Mouse (Mus musculus): ENCODE results near the gene Cd38. TPM values are rescaled to one million over a fixed set of nuclear protein-coding genes. Genes with fewer than 3 reads are reported as not detected.

The Cd38 gene
- polyA plus RNA-seq (2017; shearing (Covaris generic)) = 10 to 100 TPM; 46.2 to 79.7 (median 73.6) TPM

- ATAC-seq = no peak
These were observed at the start of gene Cd38 for GRCm38 (mm10) chr5:43868253-43868652. Gene Cd38, plus strand, starts transcription at chr5:43868553.

GRCm38 (mm10) chr5:43818695-43819094 is 49.7 kb upstream of the Cd38 start, which contains the start of gene Bst1:
Gene Bst1, plus strand, starts transcription at chr5:43818885.
- ATAC-seq = no peak

DNA sequence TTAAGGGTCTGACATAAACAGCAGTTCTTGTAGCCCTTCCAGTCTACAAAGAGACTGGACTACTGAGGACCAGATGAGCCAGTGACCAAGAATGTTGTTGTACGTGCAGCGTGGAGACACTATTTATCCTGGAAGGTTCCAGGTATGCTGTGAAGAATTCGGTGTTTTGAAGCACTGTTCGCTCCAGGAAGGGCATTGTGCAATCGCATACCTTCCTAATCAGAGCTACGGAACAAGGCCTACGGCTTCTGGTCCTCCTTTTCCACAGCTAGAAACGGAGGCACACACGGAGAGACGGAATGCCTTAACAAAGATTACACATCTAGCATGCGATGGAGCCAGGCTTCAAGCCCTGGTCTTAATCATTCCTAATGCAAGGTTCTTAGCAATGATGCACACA is 47.6 kb upstream of the Cd38 start:
- no peak for ATAC-seq

DNA sequence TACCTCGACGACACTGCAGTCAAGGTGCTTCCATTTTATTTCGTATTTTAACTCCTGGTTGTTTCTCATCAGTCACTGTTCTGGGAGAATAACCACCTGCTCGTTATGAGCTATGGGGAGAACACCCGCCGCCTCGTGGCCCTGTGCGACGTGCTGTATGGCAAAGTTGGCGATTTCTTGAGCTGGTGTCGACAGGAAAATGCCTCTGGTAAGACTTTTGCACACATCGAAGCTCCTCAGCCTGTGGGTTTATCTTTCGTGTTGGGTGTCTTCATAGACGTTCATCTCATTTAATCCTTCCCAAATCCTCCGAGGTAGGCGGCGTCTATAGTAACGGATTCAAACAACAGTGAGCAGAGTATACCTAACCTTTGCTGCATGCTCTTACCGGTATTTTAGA is 46.8 kb upstream of the Cd38 start, which contains the start of gene Fbxl5:
Gene Fbxl5, minus strand, starts transcription at position 101 of the 400 bp plus-strand sequence.
- ATAC-seq = no peak

DNA sequence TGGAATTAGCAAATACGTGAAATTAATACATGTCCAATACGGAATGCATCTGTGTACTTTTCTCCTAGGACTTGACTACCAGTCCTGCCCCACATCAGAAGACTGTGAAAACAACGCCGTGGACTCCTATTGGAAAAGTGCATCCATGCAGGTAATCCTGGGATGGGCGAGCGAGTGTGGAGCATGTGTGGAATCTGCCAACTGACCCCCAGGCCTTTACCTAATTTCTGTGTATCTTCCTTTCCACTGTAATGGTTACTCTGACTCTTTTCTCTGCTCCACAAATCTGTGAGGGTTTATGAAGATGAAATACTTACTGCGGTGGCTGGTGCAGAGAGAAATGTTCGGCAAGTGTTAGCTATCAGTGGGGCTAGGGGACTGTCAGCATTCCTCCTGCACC is 46.2 kb upstream of the Cd38 start:
- no peak for ATAC-seq

- no peak for ATAC-seq
These were observed 45.5 kb upstream of the Cd38 start for GRCm38 (mm10) chr5:43822824-43823223.

DNA sequence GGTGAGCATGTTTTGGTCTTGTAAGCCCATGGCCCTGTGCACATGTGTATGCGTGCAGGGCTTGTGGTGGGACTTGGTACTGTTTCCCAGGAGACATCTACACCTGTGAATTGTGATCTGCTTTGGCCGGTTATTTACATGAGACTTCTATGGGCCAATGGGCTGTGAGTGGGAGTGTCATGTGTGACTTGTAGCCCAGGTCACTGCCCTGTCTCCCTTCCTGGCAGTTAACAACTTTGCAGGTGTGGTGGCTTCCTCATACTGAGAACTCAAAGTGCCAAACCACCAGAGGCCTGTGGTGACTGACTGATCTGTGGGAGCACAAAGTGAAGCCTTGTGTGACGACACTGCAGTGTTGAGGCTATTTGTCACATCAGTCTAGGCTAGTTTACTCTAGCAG is 43.8 kb upstream of the Cd38 start:
- ATAC-seq = no peak

- no peak for ATAC-seq
These were observed 41.5 kb upstream of the Cd38 start for GRCm38 (mm10) chr5:43826883-43827282.

DNA sequence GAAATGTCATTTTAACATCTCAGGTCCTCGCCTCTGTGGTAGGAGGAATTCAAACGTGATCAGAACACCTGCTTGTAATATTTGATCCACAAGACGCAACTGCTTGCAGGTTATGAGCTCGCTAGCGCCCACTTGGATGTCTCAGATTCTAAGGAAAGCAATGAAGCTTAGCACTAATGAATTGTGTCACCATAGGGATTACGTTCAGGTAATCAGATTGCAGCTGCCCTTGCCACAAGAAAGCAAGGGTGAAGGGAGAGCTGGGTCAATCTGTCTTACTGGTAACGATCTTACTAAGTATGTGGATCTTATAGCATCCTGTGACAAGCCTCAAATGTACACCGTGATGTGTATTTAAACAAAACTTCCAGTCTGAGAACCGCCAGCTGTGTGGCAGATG is 41.0 kb upstream of the Cd38 start:
- no peak for ATAC-seq

DNA sequence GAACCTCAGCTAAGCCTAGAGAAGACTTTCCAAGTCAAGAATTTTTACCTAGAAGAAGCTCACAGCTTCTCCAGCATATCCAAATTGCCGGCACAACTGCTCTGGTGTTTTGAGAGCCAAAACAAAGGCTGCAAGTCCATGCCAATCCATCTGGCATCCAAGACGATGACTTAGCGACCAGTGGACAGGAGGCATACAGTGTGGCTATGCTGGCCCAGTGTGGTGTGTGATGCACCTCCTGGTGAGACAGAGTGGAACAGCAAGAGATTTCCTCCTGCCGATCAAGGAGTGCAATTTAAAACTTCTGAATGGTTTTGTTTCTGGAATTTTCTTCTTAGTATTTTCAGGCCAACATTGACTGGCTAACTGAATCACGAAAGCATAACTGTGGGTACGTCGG is 31.8 kb upstream of the Cd38 start:
- no peak for ATAC-seq

DNA sequence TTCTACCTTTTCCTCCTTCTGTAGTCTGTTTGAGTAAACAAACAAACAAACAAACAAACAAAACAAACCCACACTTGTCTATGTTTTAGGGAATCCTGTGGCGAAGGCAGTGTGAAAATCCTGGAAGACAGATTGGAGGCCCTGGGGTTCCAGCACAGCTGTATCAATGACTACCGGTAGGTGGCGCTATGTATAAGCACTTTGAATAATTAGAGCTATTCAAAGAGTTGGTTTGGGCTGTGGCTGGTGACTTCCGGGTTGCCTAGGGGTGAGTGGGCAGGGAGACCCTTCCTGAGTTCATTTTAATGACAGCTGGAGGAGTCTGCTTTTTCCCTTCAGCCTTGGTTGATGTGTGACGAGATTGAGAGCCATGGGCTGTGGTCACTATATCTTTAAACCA is 31.0 kb upstream of the Cd38 start:
- peak; percentile 39 for ATAC-seq

- peak; percentile 85 for ATAC-seq
These were observed 27.0 kb upstream of the Cd38 start for GRCm38 (mm10) chr5:43841144-43842010.

DNA sequence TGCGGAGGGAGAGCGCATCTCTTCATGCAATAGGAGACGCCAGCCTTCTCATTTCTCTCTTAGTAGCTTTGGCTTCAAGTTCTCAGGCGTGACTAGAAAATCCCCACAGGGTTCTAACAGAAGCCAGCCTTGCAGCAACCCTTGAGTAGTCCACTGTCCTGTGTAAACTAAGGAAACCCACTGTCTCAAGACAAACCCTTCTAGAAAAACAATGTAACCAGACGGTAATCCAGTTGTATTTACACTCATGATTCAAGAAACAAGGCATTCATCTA is 26.4 kb upstream of the Cd38 start:
- peak; percentile 25 for ATAC-seq

- no peak for ATAC-seq
These were observed 25.7 kb upstream of the Cd38 start for GRCm38 (mm10) chr5:43842576-43843155.

GRCm38 (mm10) chr5:43845083-43845482 is 23.3 kb upstream of the Cd38 start:
- no peak for ATAC-seq

DNA sequence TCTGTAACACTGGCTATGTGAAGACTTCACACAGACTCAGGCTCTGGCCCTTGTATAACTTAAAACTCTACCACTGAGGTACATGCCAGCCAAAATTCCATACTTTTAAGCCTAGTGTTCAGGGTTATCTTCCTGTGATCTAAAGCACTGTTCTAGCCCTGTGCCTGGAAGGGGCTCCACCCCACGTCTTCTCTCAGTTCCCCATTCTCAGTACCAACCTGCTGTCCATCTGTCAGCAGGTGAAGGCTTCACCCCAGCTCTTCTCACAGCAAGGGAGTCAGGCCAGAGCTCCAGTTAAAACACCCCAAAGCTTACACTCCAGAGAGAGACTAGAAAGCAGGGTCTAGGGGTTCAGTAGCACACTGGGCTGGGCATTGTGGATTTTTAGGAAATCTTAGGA is 22.7 kb upstream of the Cd38 start:
- ATAC-seq = no peak

DNA sequence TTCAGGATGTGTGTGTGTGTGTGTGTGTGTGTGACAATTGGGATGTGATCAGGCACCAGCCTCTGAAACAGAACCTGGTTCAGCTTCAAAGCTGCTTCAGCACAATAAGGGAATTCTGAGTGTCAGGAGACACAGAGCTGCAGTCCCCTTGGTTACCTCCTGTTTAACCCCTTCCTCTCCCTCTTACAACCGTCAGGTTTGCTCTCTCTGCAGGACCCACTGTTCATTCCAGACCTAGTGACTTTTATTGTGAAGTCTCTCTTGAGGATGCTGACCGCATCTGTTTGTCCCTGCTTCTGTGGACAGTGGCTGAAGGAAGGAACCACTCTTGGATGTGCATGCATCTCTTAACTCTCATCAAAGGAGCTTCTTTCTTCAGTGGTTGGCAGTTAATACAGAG is 22.1 kb upstream of the Cd38 start:
- no peak for ATAC-seq

DNA sequence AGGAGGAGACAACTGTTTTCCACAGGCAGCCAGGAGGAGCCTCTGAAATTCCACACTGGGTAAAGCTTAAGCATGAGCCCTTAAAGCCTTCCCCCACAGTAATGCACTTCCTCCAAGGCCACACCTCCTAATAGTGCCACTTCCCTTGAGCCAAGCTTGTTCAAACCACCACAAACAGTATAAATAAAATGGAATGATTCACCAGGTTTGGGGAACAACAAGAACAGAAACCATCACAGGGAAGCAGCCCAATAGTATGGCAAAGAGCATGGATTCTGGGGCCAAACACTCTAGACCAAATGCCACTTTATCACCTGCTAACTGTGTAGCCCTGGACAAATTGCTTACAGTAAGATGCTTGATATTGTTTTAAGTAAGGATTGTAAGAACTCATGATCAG is 20.8 kb upstream of the Cd38 start:
- ATAC-seq = no peak

- no peak for ATAC-seq
These were observed 20.1 kb upstream of the Cd38 start for GRCm38 (mm10) chr5:43848275-43848674.

GRCm38 (mm10) chr5:43853096-43853867 is 15.1 kb upstream of the Cd38 start:
- peak; percentile 16 for ATAC-seq

- no peak for ATAC-seq
These were observed 14.4 kb upstream of the Cd38 start for GRCm38 (mm10) chr5:43853868-43854488.

GRCm38 (mm10) chr5:43855769-43856168 is 12.6 kb upstream of the Cd38 start:
- peak; percentile 90 for ATAC-seq

GRCm38 (mm10) chr5:43859663-43860062 is 8.7 kb upstream of the Cd38 start:
- no peak for ATAC-seq

Data from inflammation-experienced regulatory T-cells, adult 6 months (primary cell).